In genomic region chr5:135186621-135187348, GRCm38 (mm10) we compare ENCODE assay signal across 8 mouse cellular contexts. TPM values are rescaled to one million over a fixed set of nuclear protein-coding genes. Genes with fewer than 3 reads are reported as not detected.
DNase-seq lines count a peak whose midpoint lies in the region; ATAC-seq and TF ChIP-seq lines count a peak whose summit lies in the region.

TSS of gene Baz1b (plus strand) at chr5:135187264.

- H3K27ac ChIP-seq in bone marrow macrophage, adult 2 months (ENCODE audit: insufficient read depth, low read depth, low read length): peak within 1 kb of the TSS; percentile 90
- peak within 1 kb of the TSS; percentile 93 for H3K27ac ChIP-seq in embryonic fibroblast, embryonic 13.5 days (ENCODE audit: insufficient read depth, low read length)
- H3K27ac ChIP-seq in kidney, embryonic 14.5 days (ENCODE audit: low read depth, low read length): peak within 1 kb of the TSS; percentile 95
- H3K27ac ChIP-seq in limb, embryonic 15.5 days: peak within 1 kb of the TSS; percentile 96

- 0 out of 2 replicates have a peak, but pooled peaks have one; percentile 13 for TF ChIP-seq POLR2A in bone marrow macrophage, adult 2 months (IDR thresholded peaks at IDR 0.05; ENCODE audit: borderline replicate concordance, low read depth, low read length)
- peak; percentile 77 for TF ChIP-seq POLR2A in embryonic fibroblast, embryonic 13.5 days (IDR thresholded peaks at IDR 0.05; ENCODE audit: low read depth, low read length)

- no peak for TF ChIP-seq CTCF in bone marrow macrophage, adult 2 months (IDR thresholded peaks at IDR 0.05; ENCODE audit: low read depth, low read length)
- TF ChIP-seq CTCF in embryonic fibroblast, embryonic 13.5 days (IDR thresholded peaks at IDR 0.05; ENCODE audit: borderline replicate concordance, insufficient read depth, low read length): no peak

- H3K36me3 ChIP-seq in kidney, embryonic 14.5 days (ENCODE audit: control insufficient read depth, insufficient read depth, low read length): peaks cover 28% of the 10 kb centered on the region
- H3K36me3 ChIP-seq in limb, embryonic 15.5 days: peaks cover 11% of the 10 kb centered on the region

- H3K9me3 ChIP-seq in kidney, embryonic 14.5 days (ENCODE audit: control insufficient read depth, low read length): peaks cover 4% of the 10 kb centered on the region; the same call in 1 of the 2 replicates
- no peaks in the 10 kb centered on the region for H3K9me3 ChIP-seq in limb, embryonic 15.5 days

- peak within 1 kb of the TSS; percentile 83 for H3K4me3 ChIP-seq in bone marrow macrophage, adult 2 months (ENCODE audit: insufficient read depth, low read length)
- peak within 1 kb of the TSS; percentile 85 for H3K4me3 ChIP-seq in embryonic fibroblast, embryonic 13.5 days (ENCODE audit: insufficient read depth, low read length)
- H3K4me3 ChIP-seq in kidney, embryonic 14.5 days (ENCODE audit: low read length): peak within 1 kb of the TSS; percentile 93
- H3K4me3 ChIP-seq in limb, embryonic 15.5 days: peak within 1 kb of the TSS; percentile 98

- H3K4me1 ChIP-seq in bone marrow macrophage, adult 2 months (ENCODE audit: control insufficient read depth, insufficient read depth, low read length): peaks cover 20% of the 10 kb centered on the region
- no peaks in the 10 kb centered on the region for H3K4me1 ChIP-seq in embryonic fibroblast, embryonic 13.5 days (ENCODE audit: control insufficient read depth, insufficient read depth, low read length)
- H3K4me1 ChIP-seq in kidney, embryonic 14.5 days (ENCODE audit: control insufficient read depth, insufficient read depth, low read length): peaks cover 18% of the 10 kb centered on the region
- H3K4me1 ChIP-seq in limb, embryonic 15.5 days: peaks cover 14% of the 10 kb centered on the region

- H3K4me2 ChIP-seq in kidney, embryonic 14.5 days (replicated peaks; ENCODE audit: low read depth, low read length): peak within 1 kb of the TSS; percentile 72
- H3K4me2 ChIP-seq in limb, embryonic 15.5 days: peak within 1 kb of the TSS; percentile 56

- peak; percentile 97 for ATAC-seq in kidney, embryonic 14.5 days (ENCODE audit: low FRiP score, low TSS enrichment)
- peak; percentile 98 for ATAC-seq in limb, embryonic 15.5 days (ENCODE audit: insufficient number of reproducible peaks, low FRiP score, low TSS enrichment, low read depth)

- peak; percentile 99 for DNase-seq in A20 (ENCODE audit: low read depth, low spot score)
- peak; percentile 98 to 99 for DNase-seq in heart, adult 9 months (ENCODE audit: low spot score in 2 of 2)
- peak; percentile 97 to 99 for DNase-seq in monocyte, adult 2 months (ENCODE audit: low read depth in 1 of 2, low spot score in 2 of 2)
- peak; percentile 99 for DNase-seq in spleen, postnatal 36 days (ENCODE audit: low spot score in 2 of 2)

- peak within 1 kb of the TSS; percentile 98 for H3K9ac ChIP-seq in kidney, embryonic 14.5 days (ENCODE audit: low read depth, low read length)
- peak within 1 kb of the TSS; percentile 96 for H3K9ac ChIP-seq in limb, embryonic 15.5 days

- no peaks in the 10 kb centered on the region for H3K27me3 ChIP-seq in kidney, embryonic 14.5 days (ENCODE audit: control insufficient read depth, insufficient read depth, low read length)
- no peaks in the 10 kb centered on the region for H3K27me3 ChIP-seq in limb, embryonic 15.5 days

- under 1% methylated on average over 57 of the region's 57 CpGs for WGBS in kidney, embryonic 14.5 days
- under 1% methylated on average over 55 of the region's 57 CpGs for WGBS in limb, embryonic 15.5 days

RNA-seq across cellular contexts. Expression of gene Baz1b, which starts in this region (rescaled TPM):
- 57.5 and 58.9 TPM in 2 replicates for polyA plus RNA-seq in bone marrow macrophage, adult 2 months (2012; ENCODE audit: insufficient read depth, insufficient read length, missing spikeins)
- 73.5 and 84.1 TPM in 2 replicates for polyA plus RNA-seq in embryonic fibroblast, embryonic 13.5 days (2011; ENCODE audit: insufficient read length, low read depth, missing spikeins)
- 35.8 and 68.8 TPM in 2 replicates for polyA plus RNA-seq in kidney, embryonic 14.5 days (2014; fragmentation: Nextera tagmentation; extraction: Ambion mirVana)
- polyA plus RNA-seq in limb, embryonic 15.5 days (2015; fragmentation: Nextera tagmentation; extraction: Ambion mirVana): 34.3 and 38.4 TPM in 2 replicates

Comparison
In these comparisons a context has a peak if more than half of its experiments do, and no peak if none do; other contexts are left out.
1. Peak in every context shown above with its lines: DNase-seq, ATAC-seq, H3K4me3 ChIP-seq and H3K27ac ChIP-seq.